14 mouse cellular contexts compared by ENCODE assay signal in the genomic region with DNA sequence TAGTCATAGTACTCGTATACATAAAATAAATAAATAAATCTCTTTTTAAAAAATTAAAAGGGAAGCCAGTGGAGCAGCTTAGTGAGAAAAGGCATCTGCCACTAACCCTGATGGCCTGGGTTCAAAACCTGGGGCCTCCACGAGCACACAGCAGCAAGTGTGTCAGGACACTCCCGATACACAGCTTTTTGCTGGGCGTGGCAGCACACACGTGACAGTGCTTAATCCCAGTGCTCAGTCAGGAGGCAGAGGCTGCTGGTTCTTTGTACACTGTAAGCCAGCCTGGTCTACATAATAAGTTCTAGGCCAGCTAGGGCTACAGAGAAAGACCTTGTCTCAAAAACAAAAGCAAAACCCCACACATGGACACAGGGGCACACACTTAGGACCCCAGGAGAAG. TPM values are rescaled to one million over a fixed set of nuclear protein-coding genes. Genes with fewer than 3 reads are reported as not detected.
DNase-seq lines count a peak whose midpoint lies in the region; ATAC-seq and TF ChIP-seq lines count a peak whose summit lies in the region.
"Had no signal": no experiment of that assay in that cellular context is flagged by ENCODE, and none has a peak within 500 bp of the region (broad histone marks: within the 10 kb centered on the region; RNA-seq: fewer than 3 reads in every experiment).

No protein-coding gene starts in this region.

- H3K27ac ChIP-seq in hindbrain, embryonic 16.5 days (ENCODE audit: low read depth, low read length) = 0 out of 2 replicates have a peak overlapping the region, but pooled peaks have one; percentile 4
- no peak overlapping the region for H3K27ac ChIP-seq in hindbrain, embryonic 14.5 days
- H3K27ac ChIP-seq: embryonic facial prominence, embryonic 13.5 days; forebrain, embryonic 12.5 days; hindbrain, embryonic 12.5 days; intestine, embryonic 15.5 days had no signal

- TF ChIP-seq POLR2A in lung, adult 2 months (IDR thresholded peaks at IDR 0.05; ENCODE audit: borderline replicate concordance, extremely low read depth, low read depth, low read length) = no peak

- 89% methylated on average over 5 of the region's 5 CpGs for WGBS in hindbrain, embryonic 16.5 days
- 83% methylated on average over 5 of the region's 5 CpGs for WGBS in hindbrain, embryonic 14.5 days
- 72% methylated on average over 5 of the region's 5 CpGs for WGBS in lung, adult 2 months

- TF ChIP-seq CTCF in E14TG2a.4 (conservative IDR thresholded peaks at IDR 0.05; ENCODE audit: low read length) = no peak
- no peak for TF ChIP-seq CTCF in lung, adult 2 months (IDR thresholded peaks at IDR 0.05; ENCODE audit: insufficient read depth, low read length)

- DNase-seq in hindbrain, embryonic 14.5 days (ENCODE audit: low spot score) = no peak
- peak; percentile 60 for DNase-seq in R1 (ENCODE audit: low read depth, low spot score)
- DNase-seq in lung, adult 2 months = no peak
- no peak for DNase-seq in urinary bladder, postnatal 4 days (ENCODE audit: low spot score in 2 of 2)
- DNase-seq: adrenal gland, postnatal 10 days; gastrocnemius, postnatal 14 days had no signal

- H3K36me3 ChIP-seq in hindbrain, embryonic 16.5 days (ENCODE audit: control insufficient read depth, insufficient read depth, low read length) = no peaks in the 10 kb centered on the region
- H3K36me3 ChIP-seq in hindbrain, embryonic 14.5 days (replicated peaks; ENCODE audit: control insufficient read depth, insufficient read depth) = no peaks in the 10 kb centered on the region
- no peaks in the 10 kb centered on the region for H3K36me3 ChIP-seq in E14TG2a.4 (ENCODE audit: insufficient read depth, low read length)
- H3K36me3 ChIP-seq: embryonic facial prominence, embryonic 13.5 days; forebrain, embryonic 12.5 days; hindbrain, embryonic 12.5 days; intestine, embryonic 15.5 days had no signal

- H3K9ac ChIP-seq in hindbrain, embryonic 16.5 days (ENCODE audit: low read depth, low read length) = no peak overlapping the region
- H3K9ac ChIP-seq in hindbrain, embryonic 14.5 days = no peak overlapping the region
- H3K9ac ChIP-seq: embryonic facial prominence, embryonic 13.5 days; forebrain, embryonic 12.5 days; hindbrain, embryonic 12.5 days; intestine, embryonic 15.5 days had no signal

- H3K4me1 ChIP-seq in hindbrain, embryonic 16.5 days (ENCODE audit: control insufficient read depth, insufficient read depth, low read depth, low read length) = peaks cover 29% of the 10 kb centered on the region
- peaks cover 32% of the 10 kb centered on the region; the same call in 1 of the 2 replicates for H3K4me1 ChIP-seq in hindbrain, embryonic 14.5 days (replicated peaks; ENCODE audit: control insufficient read depth, insufficient read depth, low read length)
- peaks cover 92% of the 10 kb centered on the region for H3K4me1 ChIP-seq in E14TG2a.4 (replicated peaks; ENCODE audit: low read depth, low read length)
- H3K4me1 ChIP-seq in lung, adult 2 months (ENCODE audit: control insufficient read depth, insufficient read depth, low read length) = peaks cover 28% of the 10 kb centered on the region

- no peak overlapping the region for H3K4me3 ChIP-seq in hindbrain, embryonic 16.5 days (ENCODE audit: low read length)
- no peak overlapping the region for H3K4me3 ChIP-seq in hindbrain, embryonic 14.5 days (replicated peaks; ENCODE audit: low read length)
- H3K4me3 ChIP-seq in E14TG2a.4 (replicated peaks; ENCODE audit: low read length) = peak overlapping the region; percentile 32; the same call in 1 of the 2 replicates
- H3K4me3 ChIP-seq in lung, adult 2 months (replicated peaks; ENCODE audit: extremely low read depth, low read depth, low read length) = no peak overlapping the region
- H3K4me3 ChIP-seq: embryonic facial prominence, embryonic 13.5 days; forebrain, embryonic 12.5 days; hindbrain, embryonic 12.5 days; intestine, embryonic 15.5 days had no signal

- no peak overlapping the region for H3K4me2 ChIP-seq in hindbrain, embryonic 16.5 days (ENCODE audit: low read length)
- H3K4me2 ChIP-seq in hindbrain, embryonic 14.5 days (replicated peaks) = no peak overlapping the region
- H3K4me2 ChIP-seq: embryonic facial prominence, embryonic 13.5 days; forebrain, embryonic 12.5 days; hindbrain, embryonic 12.5 days; intestine, embryonic 15.5 days had no signal

- H3K27me3 ChIP-seq in hindbrain, embryonic 16.5 days (replicated peaks; ENCODE audit: control insufficient read depth, insufficient read depth, low read length) = no peaks in the 10 kb centered on the region
- no peaks in the 10 kb centered on the region for H3K27me3 ChIP-seq in hindbrain, embryonic 14.5 days (ENCODE audit: control insufficient read depth, insufficient read depth, low read length)
- H3K27me3 ChIP-seq in E14TG2a.4 (ENCODE audit: insufficient read depth, low read length) = no peaks in the 10 kb centered on the region
- H3K27me3 ChIP-seq: embryonic facial prominence, embryonic 13.5 days; forebrain, embryonic 12.5 days; hindbrain, embryonic 12.5 days; intestine, embryonic 15.5 days; Patski had no signal

- ATAC-seq in hindbrain, embryonic 16.5 days = no peak
- ATAC-seq in hindbrain, embryonic 14.5 days (ENCODE audit: low FRiP score) = no peak
- ATAC-seq: forebrain, embryonic 16.5 days; intestine, embryonic 15.5 days; Patski had no signal

- H3K9me3 ChIP-seq in hindbrain, embryonic 16.5 days (ENCODE audit: control insufficient read depth, low read length) = no peaks in the 10 kb centered on the region
- no peaks in the 10 kb centered on the region for H3K9me3 ChIP-seq in hindbrain, embryonic 14.5 days (ENCODE audit: control insufficient read depth, low read length)
- H3K9me3 ChIP-seq in E14TG2a.4 (ENCODE audit: low read length) = no peaks in the 10 kb centered on the region
- H3K9me3 ChIP-seq: embryonic facial prominence, embryonic 13.5 days; forebrain, embryonic 12.5 days; hindbrain, embryonic 12.5 days; intestine, embryonic 15.5 days had no signal

RNA-seq across cellular contexts. Expression of a gene that starts 52.3 kb away (rescaled TPM):
- 14.9 and 30.0 TPM in 2 replicates for polyA plus RNA-seq in hindbrain, embryonic 16.5 days (2015; fragmentation: Nextera tagmentation; extraction: Ambion mirVana)
- 43.6 and 44.0 TPM in 2 replicates for polyA plus RNA-seq in hindbrain, embryonic 14.5 days (2014; fragmentation: Nextera tagmentation; extraction: Ambion mirVana)
- 33.5 and 34.1 TPM in 2 replicates for polyA plus RNA-seq in lung, adult 2 months (2012; rRNA removed)
